Mouse (Mus musculus): ENCODE data around the gene Kremen1. TPM values are rescaled to one million over a fixed set of nuclear protein-coding genes. Genes with fewer than 3 reads are reported as not detected.
A peak's percentile ranks its signal among the peaks of the same experiment; 100 is the strongest.

The Kremen1 gene
- polyA plus RNA-seq, 1 experiment from 2014 or later = 17.2 TPM

GRCm38 (mm10) chr11:5154961-5155805 is 106.2 kb downstream of the Kremen1 start:
- Histone ChIP-seq H3K9ac (ENCODE audit: low read depth, low read length) (no peak overlapping the region; the same call in 1 of the 2 replicates), H3K27ac (ENCODE audit: low read depth, low read length) (peak overlapping the region; percentile 81), H3K27me3 (ENCODE audit: control insufficient read depth, insufficient read depth, low read length) (no peaks in the 10 kb centered on the region; the same call in 1 of the 2 replicates), H3K9me3 (ENCODE audit: control insufficient read depth, low read length) (no peaks in the 10 kb centered on the region), H3K36me3 (ENCODE audit: control insufficient read depth, insufficient read depth, low read length) (no peaks in the 10 kb centered on the region), H3K4me3 (ENCODE audit: low read length) (no peak overlapping the region), H3K4me1 (ENCODE audit: control insufficient read depth, insufficient read depth, low read length) (peaks cover 41% of the 10 kb centered on the region), H3K4me2 (replicated peaks; ENCODE audit: low read depth, low read length) (no peak overlapping the region)
- WGBS = 28% methylated on average over 10 of the region's 10 CpGs
- peak; percentile 33 for ATAC-seq (ENCODE audit: low FRiP score, low TSS enrichment)

- Histone ChIP-seq H3K36me3 (ENCODE audit: control insufficient read depth, insufficient read depth, low read length) (no peaks in the 10 kb centered on the region), H3K4me3 (ENCODE audit: low read length) (peak within 1 kb of the TSS; percentile 69), H3K27me3 (ENCODE audit: control insufficient read depth, insufficient read depth, low read length) (no peaks in the 10 kb centered on the region; the same call in 1 of the 2 replicates), H3K4me1 (ENCODE audit: control insufficient read depth, insufficient read depth, low read length) (peaks cover 67% of the 10 kb centered on the region), H3K4me2 (replicated peaks; ENCODE audit: low read depth, low read length) (peak within 1 kb of the TSS; percentile 85), H3K27ac (ENCODE audit: low read depth, low read length) (peak within 1 kb of the TSS; percentile 85), H3K9ac (ENCODE audit: low read depth, low read length) (peak within 1 kb of the TSS; percentile 85), H3K9me3 (ENCODE audit: control insufficient read depth, low read length) (no peaks in the 10 kb centered on the region)
- peak; percentile 22 for ATAC-seq (ENCODE audit: low FRiP score, low TSS enrichment)
- under 1% methylated on average over 40 of the region's 53 CpGs for WGBS
Observed at GRCm38 (mm10) chr11:5151680-5152337, 109.5 kb downstream of the Kremen1 start, which contains the start of gene Emid1. Gene Emid1, minus strand, starts transcription at chr11:5152257.

GRCm38 (mm10) chr11:5151247-5151630 is 110.1 kb downstream of the Kremen1 start:
- no peak for ATAC-seq (ENCODE audit: low FRiP score, low TSS enrichment)
- Histone ChIP-seq H3K4me2 (replicated peaks; ENCODE audit: low read depth, low read length) (peak overlapping the region; percentile 85), H3K36me3 (ENCODE audit: control insufficient read depth, insufficient read depth, low read length) (no peaks in the 10 kb centered on the region), H3K9ac (ENCODE audit: low read depth, low read length) (peak overlapping the region; percentile 85), H3K4me1 (ENCODE audit: control insufficient read depth, insufficient read depth, low read length) (peaks cover 63% of the 10 kb centered on the region), H3K27ac (ENCODE audit: low read depth, low read length) (peak overlapping the region; percentile 85), H3K4me3 (ENCODE audit: low read length) (peak overlapping the region; percentile 69), H3K9me3 (ENCODE audit: control insufficient read depth, low read length) (no peaks in the 10 kb centered on the region), H3K27me3 (ENCODE audit: control insufficient read depth, insufficient read depth, low read length) (no peaks in the 10 kb centered on the region; the same call in 1 of the 2 replicates)
- 27% methylated on average over 4 of the region's 4 CpGs for WGBS

GRCm38 (mm10) chr11:5150416-5151246 is 110.7 kb downstream of the Kremen1 start:
- Histone ChIP-seq H3K27me3 (ENCODE audit: control insufficient read depth, insufficient read depth, low read length) (no peaks in the 10 kb centered on the region; the same call in 1 of the 2 replicates), H3K4me2 (replicated peaks; ENCODE audit: low read depth, low read length) (peak overlapping the region; percentile 85), H3K36me3 (ENCODE audit: control insufficient read depth, insufficient read depth, low read length) (no peaks in the 10 kb centered on the region), H3K4me1 (ENCODE audit: control insufficient read depth, insufficient read depth, low read length) (peaks cover 63% of the 10 kb centered on the region), H3K4me3 (ENCODE audit: low read length) (peak overlapping the region; percentile 69), H3K27ac (ENCODE audit: low read depth, low read length) (peak overlapping the region; percentile 85; the same call in 1 of the 2 replicates), H3K9ac (ENCODE audit: low read depth, low read length) (peak overlapping the region; percentile 85), H3K9me3 (ENCODE audit: control insufficient read depth, low read length) (no peaks in the 10 kb centered on the region)
- 50% methylated on average over 9 of the region's 9 CpGs for WGBS
- ATAC-seq (ENCODE audit: low FRiP score, low TSS enrichment) = no peak

GRCm38 (mm10) chr11:5149955-5150354 is 111.4 kb downstream of the Kremen1 start:
- Histone ChIP-seq H3K4me1 (ENCODE audit: control insufficient read depth, insufficient read depth, low read length) (peaks cover 58% of the 10 kb centered on the region), H3K27me3 (ENCODE audit: control insufficient read depth, insufficient read depth, low read length) (no peaks in the 10 kb centered on the region; the same call in 1 of the 2 replicates), H3K27ac (ENCODE audit: low read depth, low read length) (peak overlapping the region; percentile 85), H3K4me3 (ENCODE audit: low read length) (no peak overlapping the region; the same call in 1 of the 2 replicates), H3K9me3 (ENCODE audit: control insufficient read depth, low read length) (no peaks in the 10 kb centered on the region), H3K36me3 (ENCODE audit: control insufficient read depth, insufficient read depth, low read length) (no peaks in the 10 kb centered on the region), H3K9ac (ENCODE audit: low read depth, low read length) (peak overlapping the region; percentile 47; the same call in 1 of the 2 replicates), H3K4me2 (replicated peaks; ENCODE audit: low read depth, low read length) (peak overlapping the region; percentile 85)
- no peak for ATAC-seq (ENCODE audit: low FRiP score, low TSS enrichment)
- WGBS = 65% methylated on average over 9 of the region's 9 CpGs

- Histone ChIP-seq H3K4me3 (ENCODE audit: low read length) (no peak overlapping the region; the same call in 1 of the 2 replicates), H3K4me2 (replicated peaks; ENCODE audit: low read depth, low read length) (peak overlapping the region; percentile 85), H3K27ac (ENCODE audit: low read depth, low read length) (peak overlapping the region; percentile 85)
Observed at GRCm38 (mm10) chr11:5149249-5149648, 112.1 kb downstream of the Kremen1 start.

GRCm38 (mm10) chr11:5145600-5145999 is 115.8 kb downstream of the Kremen1 start:
- ATAC-seq (ENCODE audit: low FRiP score, low TSS enrichment) = peak; percentile 80
- peaks cover 7% of the 10 kb centered on the region; the same call in 1 of the 2 replicates for H3K36me3 ChIP-seq (ENCODE audit: control insufficient read depth, insufficient read depth, low read length)
- no peaks in the 10 kb centered on the region for H3K9me3 ChIP-seq (ENCODE audit: control insufficient read depth, low read length)
- 37% methylated on average over 3 of the region's 3 CpGs for WGBS
- H3K9ac ChIP-seq (ENCODE audit: low read depth, low read length) = no peak overlapping the region
- no peaks in the 10 kb centered on the region for H3K27me3 ChIP-seq (ENCODE audit: control insufficient read depth, insufficient read depth, low read length)
- peaks cover 52% of the 10 kb centered on the region for H3K4me1 ChIP-seq (ENCODE audit: control insufficient read depth, insufficient read depth, low read length)
- H3K4me2 ChIP-seq (replicated peaks; ENCODE audit: low read depth, low read length) = no peak overlapping the region
- peak overlapping the region; percentile 79 for H3K27ac ChIP-seq (ENCODE audit: low read depth, low read length)
- H3K4me3 ChIP-seq (ENCODE audit: low read length) = no peak overlapping the region

More at GRCm38 (mm10) chr11:5149249-5149648, 112.1 kb downstream of the Kremen1 start:
- Histone ChIP-seq H3K36me3 (ENCODE audit: control insufficient read depth, insufficient read depth, low read length) (no peaks in the 10 kb centered on the region), H3K9me3 (ENCODE audit: control insufficient read depth, low read length) (no peaks in the 10 kb centered on the region), H3K27me3 (ENCODE audit: control insufficient read depth, insufficient read depth, low read length) (no peaks in the 10 kb centered on the region; the same call in 1 of the 2 replicates), H3K9ac (ENCODE audit: low read depth, low read length) (peak overlapping the region; percentile 47), H3K4me1 (ENCODE audit: control insufficient read depth, insufficient read depth, low read length) (peaks cover 55% of the 10 kb centered on the region)
- 7% methylated on average over 7 of the region's 7 CpGs for WGBS
- ATAC-seq (ENCODE audit: low FRiP score, low TSS enrichment) = peak; percentile 63; the same call in 1 of the 2 replicates

- WGBS = 100% methylated on average over 2 of the region's 2 CpGs
- Histone ChIP-seq H3K36me3 (ENCODE audit: control insufficient read depth, insufficient read depth, low read length) (peaks cover 15% of the 10 kb centered on the region; the same call in 1 of the 2 replicates), H3K4me3 (ENCODE audit: low read length) (no peak overlapping the region), H3K9me3 (ENCODE audit: control insufficient read depth, low read length) (no peaks in the 10 kb centered on the region), H3K4me1 (ENCODE audit: control insufficient read depth, insufficient read depth, low read length) (peaks cover 31% of the 10 kb centered on the region), H3K9ac (ENCODE audit: low read depth, low read length) (no peak overlapping the region), H3K4me2 (replicated peaks; ENCODE audit: low read depth, low read length) (no peak overlapping the region), H3K27ac (ENCODE audit: low read depth, low read length) (no peak overlapping the region), H3K27me3 (ENCODE audit: control insufficient read depth, insufficient read depth, low read length) (no peaks in the 10 kb centered on the region)
- ATAC-seq (ENCODE audit: low FRiP score, low TSS enrichment) = no peak
Observed at GRCm38 (mm10) chr11:5141965-5142364, 119.4 kb downstream of the Kremen1 start.
